Mouse (Mus musculus): ENCODE measurements around the gene Apc2.

- TF ChIP-seq POLR2A (IDR thresholded peaks at IDR 0.05; ENCODE audit: low read depth, low read length) (no peak), MYC (IDR thresholded peaks at IDR 0.05; ENCODE audit: low read depth, low read length) (no peak), KAT2A (IDR thresholded peaks at IDR 0.05; ENCODE audit: insufficient replicate concordance, low read length) (no peak), MAZ (IDR thresholded peaks at IDR 0.05; ENCODE audit: low read depth, low read length) (no peak), CTCF (conservative IDR thresholded peaks at IDR 0.05 in 1 of 2, IDR thresholded peaks at IDR 0.05 in 1 of 2; ENCODE audit: low read depth in 2 of 2, low read length in 2 of 2) (no peak), NRF1 (IDR thresholded peaks at IDR 0.05; ENCODE audit: low read depth, low read length) (no peak), E2F4 (IDR thresholded peaks at IDR 0.05; ENCODE audit: insufficient replicate concordance, low read depth, low read length) (no peak), SMC3 (IDR thresholded peaks at IDR 0.05; ENCODE audit: low read depth, low read length) (no peak), RCOR1 (conservative IDR thresholded peaks at IDR 0.05; ENCODE audit: low read depth, low read length) (no peak), ZNF384 (IDR thresholded peaks at IDR 0.05; ENCODE audit: low read depth, low read length) (no peak), EP300 (IDR thresholded peaks at IDR 0.05; ENCODE audit: low read length) (no peak), MAX (IDR thresholded peaks at IDR 0.05; ENCODE audit: low read length) (no peak), RAD21 (IDR thresholded peaks at IDR 0.05; ENCODE audit: low read depth, low read length) (no peak), TBP (conservative IDR thresholded peaks at IDR 0.05; ENCODE audit: low read depth, low read length) (no peak)
Measured at GRCm38 (mm10) chr10:80252493-80253274, 43.1 kb upstream of the Apc2 start.
